Mouse (Mus musculus) testis, adult 2 months (tissue): ENCODE measurements around the gene Rcan3. TPM values are rescaled to one million over a fixed set of nuclear protein-coding genes. Genes with fewer than 3 reads are reported as not detected.

Source experiments
- H3K27ac ChIP-seq: fragments of 200-500 bp; 2 replicates; pipeline ENCODE4 v1.5.1; 2012; ENCODE audit warnings: low read depth, low read length; ENCODE audit not compliant: control insufficient read depth, insufficient read depth
- H3K27me3 ChIP-seq: fragments of 200-500 bp; 2 replicates; pipeline ENCODE4 v1.6.1; 2012; ENCODE audit warnings: mild to moderate bottlenecking, low read length, moderate library complexity; ENCODE audit not compliant: control insufficient read depth, insufficient read depth
- H3K36me3 ChIP-seq: fragments of 200-500 bp; 2 replicates; pipeline ENCODE4 v1.6.1; 2012; ENCODE audit warnings: mild to moderate bottlenecking, low read length; ENCODE audit not compliant: control insufficient read depth, insufficient read depth
- H3K4me1 ChIP-seq: fragments of 200-500 bp; 2 replicates; pipeline ENCODE4 v1.6.1; 2012; ENCODE audit warnings: low read length; ENCODE audit not compliant: control insufficient read depth, insufficient read depth
- H3K4me3 ChIP-seq: fragments of 200-500 bp; 2 replicates; pipeline ENCODE4 v1.5.1; 2012; ENCODE audit warnings: low read depth, mild to moderate bottlenecking, low read length, moderate library complexity, mixed read lengths; ENCODE audit not compliant: control insufficient read depth
- CTCF ChIP-seq: fragments of 200-500 bp; IDR thresholded peaks from 2 replicates; pipeline ENCODE4 v1.5.1; 2012; ENCODE audit warnings: low read depth, mild to moderate bottlenecking, inconsistent platforms, low read length, moderate library complexity; ENCODE audit not compliant: control insufficient read depth, insufficient read depth, insufficient replicate concordance
- POLR2A ChIP-seq: fragments of 200-500 bp; IDR thresholded peaks from 2 replicates; pipeline ENCODE4 v1.6.1; 2012; ENCODE audit warnings: low read depth, mild to moderate bottlenecking, inconsistent platforms, low read length, moderate library complexity; ENCODE audit not compliant: control insufficient read depth
- polyA plus RNA-seq: library from polyadenylated mRNA; depleted of rRNA; stranded (reverse); fragments of >200 nt; gene quantifications from 2 replicates; pipeline ENCODE4 v1.2.3, GENCODE M21; 2012

Rcan3 gene
- polyA plus RNA-seq, 1 experiment: 3.0 TPM

GRCm38 (mm10) chr4:135429383-135429782 is 4.3 kb downstream of the Rcan3 start:
- no peaks in the 10 kb centered on the region for H3K36me3 ChIP-seq
- no peaks in the 10 kb centered on the region for H3K27me3 ChIP-seq

GRCm38 (mm10) chr4:135426587-135426986 is 7.1 kb downstream of the Rcan3 start:
- no peak overlapping the region for H3K4me3 ChIP-seq
- TF ChIP-seq POLR2A (no peak), CTCF (no peak)
- no peak overlapping the region for H3K27ac ChIP-seq
- no peaks in the 10 kb centered on the region; the same call in 1 of the 2 replicates for H3K4me1 ChIP-seq
- H3K36me3 ChIP-seq: no peaks in the 10 kb centered on the region
- H3K27me3 ChIP-seq: no peaks in the 10 kb centered on the region

More at GRCm38 (mm10) chr4:135429383-135429782, 4.3 kb downstream of the Rcan3 start:
- TF ChIP-seq CTCF (no peak), POLR2A (no peak)
- Histone ChIP-seq H3K27ac (no peak overlapping the region), H3K4me1 (peaks cover 9% of the 10 kb centered on the region), H3K4me3 (no peak overlapping the region)

- H3K4me1 ChIP-seq: no peaks in the 10 kb centered on the region
- no peaks in the 10 kb centered on the region for H3K36me3 ChIP-seq
- no peak for TF ChIP-seq CTCF
- TF ChIP-seq POLR2A: no peak
- no peaks in the 10 kb centered on the region for H3K27me3 ChIP-seq
- H3K27ac ChIP-seq: no peak overlapping the region
- no peak overlapping the region for H3K4me3 ChIP-seq
Measured at GRCm38 (mm10) chr4:135425625-135426024, 8.0 kb downstream of the Rcan3 start.

- Histone ChIP-seq H3K27ac (no peak overlapping the region), H3K27me3 (no peaks in the 10 kb centered on the region), H3K4me1 (no peaks in the 10 kb centered on the region), H3K36me3 (no peaks in the 10 kb centered on the region), H3K4me3 (no peak overlapping the region)
- TF ChIP-seq CTCF (no peak), POLR2A (no peak)
Measured at GRCm38 (mm10) chr4:135420961-135421360, 12.7 kb downstream of the Rcan3 start.

DNA sequence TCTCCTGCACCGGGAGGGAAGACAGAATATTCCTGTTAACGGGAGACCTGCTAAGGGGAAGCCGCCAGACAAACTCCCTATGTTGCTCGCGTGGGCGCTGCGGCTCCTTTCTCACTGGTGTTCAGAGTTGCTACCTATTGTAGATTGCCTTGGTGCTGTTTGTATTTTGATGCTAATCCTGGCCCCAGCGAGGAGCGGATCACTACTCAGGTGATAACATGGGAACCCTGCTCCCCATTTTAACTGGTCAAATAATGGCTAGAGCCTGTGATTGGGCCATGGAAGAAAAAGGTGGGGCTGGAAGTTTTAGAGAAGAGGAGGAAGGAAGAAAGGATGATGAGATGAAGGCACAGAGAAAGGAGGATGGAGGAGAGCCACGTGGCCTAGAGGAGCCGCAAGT is 13.2 kb downstream of the Rcan3 start:
- TF ChIP-seq POLR2A (no peak), CTCF (no peak)
- no peaks in the 10 kb centered on the region for H3K36me3 ChIP-seq
- no peaks in the 10 kb centered on the region for H3K4me1 ChIP-seq
- H3K27ac ChIP-seq: no peak overlapping the region
- H3K27me3 ChIP-seq: no peaks in the 10 kb centered on the region
- H3K4me3 ChIP-seq: no peak overlapping the region

GRCm38 (mm10) chr4:135419996-135420395 is 13.7 kb downstream of the Rcan3 start:
- Histone ChIP-seq H3K27me3 (no peaks in the 10 kb centered on the region), H3K27ac (no peak overlapping the region), H3K4me3 (no peak overlapping the region), H3K4me1 (no peaks in the 10 kb centered on the region), H3K36me3 (no peaks in the 10 kb centered on the region)
- TF ChIP-seq CTCF: no peak
- no peak for TF ChIP-seq POLR2A

DNA sequence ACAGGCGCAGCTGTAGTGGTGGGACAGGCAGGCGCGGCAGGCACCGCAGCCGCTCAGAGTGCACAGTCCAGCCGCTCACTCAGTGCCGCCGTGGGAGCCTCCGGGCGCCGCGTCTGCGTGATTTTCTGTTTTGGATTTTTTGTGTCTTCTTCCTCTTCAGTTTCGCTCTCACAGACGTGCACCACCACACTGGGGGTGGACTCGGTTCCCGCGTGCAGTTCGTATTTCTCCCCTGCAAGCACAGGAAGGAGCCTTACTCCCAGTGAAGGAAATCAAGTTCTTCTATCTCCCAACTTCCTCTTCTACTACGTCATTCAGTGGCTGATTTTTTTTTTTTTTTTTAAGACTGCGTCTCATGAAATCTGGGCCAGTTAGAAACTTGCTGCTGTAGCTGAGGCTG is 17.3 kb downstream of the Rcan3 start:
- H3K4me1 ChIP-seq: no peaks in the 10 kb centered on the region
- H3K27me3 ChIP-seq: no peaks in the 10 kb centered on the region
- H3K36me3 ChIP-seq: no peaks in the 10 kb centered on the region
- no peak overlapping the region for H3K4me3 ChIP-seq
- no peak overlapping the region for H3K27ac ChIP-seq
- TF ChIP-seq CTCF: no peak
- no peak for TF ChIP-seq POLR2A

- H3K27me3 ChIP-seq: no peaks in the 10 kb centered on the region
- H3K4me1 ChIP-seq: no peaks in the 10 kb centered on the region
- no peak overlapping the region for H3K27ac ChIP-seq
- no peaks in the 10 kb centered on the region for H3K36me3 ChIP-seq
- H3K4me3 ChIP-seq: no peak overlapping the region
- TF ChIP-seq POLR2A (no peak), CTCF (no peak)
Measured at GRCm38 (mm10) chr4:135413491-135413890, 20.2 kb downstream of the Rcan3 start.
